Mouse (Mus musculus): ENCODE measurements at regions not wholly inside any gene's neighbourhood (a gene's known extent, or its start where the extent isn't known, plus 50 kb on each side); places are given as distances from the start of the nearest gene placed in this dataset.
A peak's percentile ranks its signal among the peaks of the same experiment; 100 is the strongest.
"Not testable (repeated sequence)": the region's sequence is repeated elsewhere in the genome, so short reads cannot be mapped to it uniquely, and the experiment has no call there.

DNA sequence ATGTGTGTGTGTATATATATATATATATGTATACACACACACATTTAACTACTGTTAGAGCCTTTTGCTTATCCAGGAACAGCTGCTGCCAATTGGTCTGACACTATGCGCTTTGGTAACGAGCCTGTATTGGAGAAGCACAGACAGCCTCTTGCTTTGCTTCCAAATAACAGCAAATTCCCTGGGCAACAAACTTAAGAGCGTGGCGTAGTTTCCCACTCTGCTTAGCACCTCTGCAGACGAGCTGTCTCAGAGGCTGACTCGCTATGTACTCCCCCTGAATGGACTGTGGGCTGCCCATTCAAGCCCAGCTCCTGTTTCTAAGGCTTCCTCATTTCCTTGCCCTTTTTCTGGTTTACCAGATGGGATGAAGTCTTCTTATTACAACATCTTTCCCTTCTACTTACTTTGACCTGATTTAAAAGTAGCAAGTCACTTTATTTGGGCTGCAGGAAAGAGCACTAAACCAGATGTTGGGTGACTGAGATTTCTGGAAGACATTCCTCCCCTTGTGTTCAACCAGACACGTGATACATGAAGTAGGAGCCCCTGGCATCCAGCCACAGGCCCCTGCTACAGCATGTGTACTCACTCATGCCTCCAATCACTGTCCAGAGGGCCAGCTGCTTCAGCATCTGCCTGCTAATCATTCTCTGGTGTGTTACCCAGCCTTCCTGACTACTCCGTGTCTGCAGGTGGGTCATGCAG, 111.3 kb upstream of the Gmds start:
- peak; percentile 20 for DNase-seq (ENCODE audit: low spot score)

DNA sequence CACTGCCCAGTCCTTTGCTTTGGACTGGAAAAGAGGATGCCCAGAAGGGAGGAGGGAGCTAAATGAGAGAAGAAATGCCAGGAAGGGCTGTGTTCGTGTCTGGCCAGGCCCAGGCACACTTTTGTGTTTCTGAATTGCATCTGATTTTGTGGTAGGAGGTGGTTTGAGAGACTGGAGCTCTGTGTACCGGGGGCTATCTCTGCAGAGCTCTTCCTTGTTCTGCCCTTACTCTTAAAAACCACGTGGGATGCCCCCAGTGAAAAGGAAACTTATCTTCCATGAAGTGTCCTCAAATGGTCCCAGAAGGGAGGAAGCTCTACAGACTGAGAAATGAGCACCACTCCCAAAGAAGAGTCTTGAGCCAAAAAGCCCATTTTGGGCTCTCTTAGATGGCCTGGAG, 106.0 kb upstream of the Gmds start:
- DNase-seq (ENCODE audit: low spot score), result no peak

DNA sequence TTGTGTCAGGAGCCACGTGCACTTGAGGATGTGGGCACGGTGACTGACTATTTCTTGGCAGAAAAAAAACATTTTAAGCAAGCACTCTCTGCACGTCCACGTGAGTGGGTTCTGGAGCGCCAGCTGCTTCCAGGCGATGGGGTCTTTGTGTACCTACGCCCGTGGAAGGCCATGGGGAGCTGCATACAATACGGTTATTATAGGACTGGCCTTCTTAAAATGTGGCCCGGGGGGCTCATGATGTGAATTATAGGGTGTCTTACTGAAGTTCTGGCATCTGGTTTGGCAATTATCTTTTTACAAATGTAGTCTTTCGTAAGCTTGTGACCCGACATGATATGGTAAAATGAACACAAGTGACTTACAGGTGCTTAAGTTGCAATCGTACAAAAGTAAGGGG, 103.5 kb upstream of the Gmds start:
- no peak for DNase-seq (ENCODE audit: low spot score)

DNA sequence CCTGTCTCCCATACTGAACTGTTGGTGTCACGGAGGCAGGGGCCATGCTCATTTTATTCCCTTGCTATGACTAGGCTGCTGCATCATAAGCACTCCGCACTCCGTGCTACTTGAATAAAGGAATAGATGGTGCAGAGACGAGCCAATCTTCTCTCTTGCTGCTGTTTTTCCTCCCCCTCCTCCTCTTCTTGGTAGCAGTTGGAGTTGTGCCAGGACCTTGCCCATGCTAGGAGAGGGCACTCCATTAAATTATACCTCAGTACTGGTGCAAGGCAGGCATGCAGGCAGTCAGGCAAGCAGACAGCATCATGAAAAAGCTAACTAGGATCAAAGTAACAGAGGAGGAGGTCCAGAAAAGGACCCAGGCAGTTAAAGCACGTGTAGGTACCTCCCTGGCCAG, 96.6 kb upstream of the Gmds start:
- DNase-seq (ENCODE audit: low spot score), result no peak

- no peak for DNase-seq (ENCODE audit: low spot score)
Measured at GRCm38 (mm10) chr13:32428482-32428881, 89.9 kb upstream of the Gmds start.

- no peak for DNase-seq (ENCODE audit: low spot score)
Measured at GRCm38 (mm10) chr13:32426906-32427305, 88.4 kb upstream of the Gmds start.

DNA sequence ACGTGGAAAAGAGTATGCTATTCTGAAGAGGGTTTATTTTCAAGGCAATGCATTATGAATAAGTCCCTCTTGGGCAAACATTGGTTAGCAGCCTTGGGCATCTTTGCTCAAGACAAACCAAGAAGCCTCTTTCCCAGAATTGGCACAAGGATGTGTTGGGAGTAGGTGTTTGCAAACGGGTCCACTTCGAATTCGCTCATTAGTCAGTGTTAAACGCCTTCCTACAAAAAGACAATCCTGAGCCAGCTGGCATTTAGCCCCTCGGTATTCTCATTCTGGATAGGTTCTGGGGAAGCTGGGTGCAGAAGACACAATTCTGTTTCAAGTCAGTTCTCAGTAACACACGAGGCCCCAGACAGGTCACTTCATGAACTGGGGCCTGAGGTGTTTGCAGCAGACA, 87.7 kb upstream of the Gmds start:
- no peak for DNase-seq (ENCODE audit: low spot score)

GRCm38 (mm10) chr13:32424543-32424942, 86.0 kb upstream of the Gmds start:
- not testable (repeated sequence) for DNase-seq (ENCODE audit: low spot score)

DNA sequence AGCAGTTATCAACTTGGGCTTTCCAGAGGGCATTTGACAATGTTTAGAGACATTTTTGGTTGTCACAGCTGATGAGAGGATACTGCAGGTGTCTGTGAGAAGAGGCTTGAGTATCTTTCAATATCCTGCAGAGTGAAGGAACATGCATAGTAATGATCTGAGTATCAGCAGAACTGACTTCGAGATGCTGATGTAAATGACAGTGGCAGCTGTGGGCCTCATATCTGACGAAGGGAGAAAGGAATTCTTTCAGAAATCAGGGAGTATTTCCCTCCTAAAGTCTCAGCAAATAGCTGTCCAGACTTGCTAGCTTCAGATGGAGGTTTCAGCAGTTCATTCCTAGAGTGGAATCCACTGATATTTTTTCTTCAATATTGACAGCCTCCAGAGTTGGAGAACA, 83.9 kb upstream of the Gmds start:
- DNase-seq (ENCODE audit: low spot score), result no peak

DNA sequence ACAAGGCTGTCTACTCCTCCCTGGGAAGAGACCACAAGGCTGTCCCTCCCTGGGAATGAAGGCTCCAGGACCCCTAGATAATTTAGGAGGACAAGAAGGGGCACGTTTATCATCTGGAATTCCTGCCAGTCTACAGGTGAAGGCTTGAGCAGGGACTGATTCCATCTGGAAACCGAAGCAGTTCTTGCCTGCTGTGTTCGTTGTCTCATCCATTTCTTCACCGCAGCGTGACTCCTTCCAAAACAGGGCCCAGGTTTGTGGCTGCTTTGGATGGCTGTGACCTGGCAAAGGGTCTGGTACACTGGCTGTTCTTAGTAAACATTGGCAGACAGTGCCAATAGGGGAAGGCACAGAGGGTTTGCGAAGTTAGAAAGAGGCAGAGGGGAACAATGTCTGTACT, 80.8 kb upstream of the Gmds start:
- DNase-seq (ENCODE audit: low spot score), result no peak

DNA sequence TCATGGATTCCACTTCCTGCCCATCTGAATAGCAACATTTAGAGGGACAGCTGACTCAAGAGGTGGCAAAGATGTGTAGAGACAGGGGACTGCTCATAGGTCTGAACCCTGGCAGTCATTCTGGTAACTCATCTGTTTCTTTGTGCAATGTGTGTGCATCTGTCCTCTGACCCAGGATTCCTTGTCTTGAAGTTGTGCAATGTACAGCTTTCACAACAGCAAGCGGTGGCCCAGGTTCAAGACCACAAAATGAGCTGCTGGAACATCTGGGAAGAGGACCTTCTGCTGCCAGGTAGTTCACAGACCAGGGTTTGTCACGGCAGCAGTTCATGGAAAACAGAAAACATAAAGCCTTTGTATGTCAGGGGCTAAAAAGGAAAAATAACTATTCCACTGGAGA, 80.1 kb upstream of the Gmds start:
- DNase-seq (ENCODE audit: low spot score), result no peak

GRCm38 (mm10) chr13:32417907-32418306, 79.4 kb upstream of the Gmds start:
- no peak for DNase-seq (ENCODE audit: low spot score)

DNA sequence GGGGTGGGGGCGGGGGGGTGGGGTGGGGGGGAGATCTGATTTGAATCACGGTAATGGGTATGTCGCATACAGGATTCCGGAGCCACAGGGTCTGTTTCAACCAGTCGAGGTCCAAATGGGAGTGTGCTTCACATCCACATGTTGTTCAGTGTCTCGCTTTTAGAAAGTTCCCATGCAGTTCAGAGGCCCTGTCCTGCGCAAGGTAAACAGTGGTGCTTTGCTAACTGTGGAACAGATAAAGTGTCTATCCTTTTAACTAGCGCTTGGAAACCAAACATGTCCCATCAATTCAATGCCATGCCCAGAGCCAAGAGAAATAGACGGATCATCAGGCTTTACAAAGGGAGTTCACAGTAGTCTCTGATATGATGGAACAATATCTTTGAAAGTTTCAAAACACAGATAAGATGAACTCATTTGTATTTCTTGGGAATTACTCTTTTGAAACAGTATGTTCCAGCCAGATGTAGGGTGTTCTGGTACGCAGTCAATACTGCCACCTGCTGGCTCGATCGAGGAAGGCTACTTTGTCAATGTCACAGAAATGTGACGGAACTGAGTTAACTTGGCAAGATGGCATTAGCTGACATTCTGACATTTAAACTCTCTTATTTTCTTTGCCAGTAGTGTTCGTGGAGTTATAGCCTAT, 72.9 kb upstream of the Gmds start:
- peak; percentile 57 for DNase-seq (ENCODE audit: low spot score)

- DNase-seq (ENCODE audit: low spot score), result no peak
Measured at GRCm38 (mm10) chr13:32410065-32410464, 71.5 kb upstream of the Gmds start.

GRCm38 (mm10) chr13:32398616-32399015, 60.1 kb upstream of the Gmds start:
- no peak for DNase-seq (ENCODE audit: low spot score)
